In the genomic region with DNA sequence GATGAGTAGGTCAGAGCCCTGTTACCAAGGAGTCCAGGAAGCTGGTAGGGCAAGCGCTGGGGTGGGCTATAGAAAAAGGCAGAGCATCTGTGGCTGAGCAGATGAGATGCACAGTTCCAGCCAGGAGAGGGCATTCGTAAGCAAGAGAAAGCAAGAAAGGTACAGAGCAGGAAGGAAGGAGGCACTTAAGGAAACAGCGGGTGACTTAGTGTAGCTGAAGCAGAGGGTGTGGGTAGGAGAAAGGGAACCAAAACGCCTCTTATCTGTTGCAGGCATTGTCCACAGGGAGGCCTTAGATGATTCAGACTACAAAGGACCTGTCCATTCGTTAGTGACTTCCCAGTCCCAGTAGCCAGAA, we compare ENCODE assay signal across 8 mouse cellular contexts. TPM values are rescaled to one million over a fixed set of nuclear protein-coding genes. Genes with fewer than 3 reads are reported as not detected.
A peak's percentile ranks its signal among the peaks of the same experiment; 100 is the strongest.
DNase-seq lines count a peak whose midpoint lies in the region; ATAC-seq and TF ChIP-seq lines count a peak whose summit lies in the region.

No protein-coding gene starts in this region.

- H3K4me2 ChIP-seq in kidney, postnatal 0 days (ENCODE audit: low read length) = peak overlapping the region; percentile 86

- peaks cover 16% of the 10 kb centered on the region for H3K36me3 ChIP-seq in kidney, postnatal 0 days (ENCODE audit: insufficient read depth, low read length)

- no peak overlapping the region for H3K27ac ChIP-seq in brown adipose tissue, adult 24 weeks (replicated peaks; ENCODE audit: low read depth, low read length)
- no peak overlapping the region for H3K27ac ChIP-seq in kidney, postnatal 0 days

- H3K9me3 ChIP-seq in kidney, postnatal 0 days (replicated peaks; ENCODE audit: low read length) = no peaks in the 10 kb centered on the region

- peak; percentile 90 for DNase-seq in heart, adult 11 months
- DNase-seq in heart, postnatal 36 days = no peak
- peak; percentile 58 to 65 for DNase-seq in frontal cortex, postnatal 36 days (ENCODE audit: low spot score in 2 of 2)
- DNase-seq in kidney, postnatal 0 days (ENCODE audit: low spot score) = peak; percentile 87
- DNase-seq in lung, postnatal 10 days = peak; percentile 73
- DNase-seq in right cerebral cortex, adult 18-20 months = peak; percentile 71
- no peak for DNase-seq in ovary, postnatal 10 days (ENCODE audit: low spot score)

- H3K4me1 ChIP-seq in brown adipose tissue, adult 24 weeks (ENCODE audit: control insufficient read depth, insufficient read depth, insufficient read length, low read length) = peaks cover 22% of the 10 kb centered on the region
- H3K4me1 ChIP-seq in kidney, postnatal 0 days (replicated peaks; ENCODE audit: insufficient read depth, low read length) = peaks cover 25% of the 10 kb centered on the region

- peak; percentile 26; the same call in 1 of the 2 replicates for ATAC-seq in kidney, postnatal 0 days (replicated peaks; ENCODE audit: low FRiP score, low read depth)

- 0 out of 2 replicates have a peak overlapping the region, but pooled peaks have one; percentile 94 for H3K9ac ChIP-seq in kidney, postnatal 0 days (ENCODE audit: low read depth, low read length)

- intact Hi-C loops in heart, postnatal 36 days (cut with DNase I) = loop anchor here (2.0 kb wide), 1 partner anchor 17 kb away; no protein-coding TSS in a partner anchor

- 20% methylated on average over 5 of the region's 5 CpGs for WGBS in kidney, postnatal 0 days

- H3K4me3 ChIP-seq in brown adipose tissue, adult 24 weeks (ENCODE audit: insufficient read depth, low read depth, low read length) = 0 out of 2 replicates have a peak overlapping the region, but pooled peaks have one; percentile 3
- H3K4me3 ChIP-seq in kidney, postnatal 0 days (replicated peaks; ENCODE audit: low read depth, low read length) = peak overlapping the region; percentile 72

- no peaks in the 10 kb centered on the region for H3K27me3 ChIP-seq in kidney, postnatal 0 days (ENCODE audit: insufficient read depth, low read length)

- TF ChIP-seq CTCF in kidney, postnatal 0 days (IDR thresholded peaks at IDR 0.05; ENCODE audit: low read depth) = peak; percentile 70

RNA-seq across cellular contexts. Expression of a gene that starts 2.4 kb away (rescaled TPM):
- 10 to 100 TPM; 33.1 to 41.2 TPM for total RNA-seq in heart, postnatal 36 days (2021)
- 54.9 and 59.2 TPM in 2 replicates for polyA plus RNA-seq in brown adipose tissue, adult 24 weeks (2012; ENCODE audit: insufficient read depth, insufficient read length, missing spikeins)
- polyA plus RNA-seq in kidney, postnatal 0 days (2015; fragmentation: Nextera tagmentation; extraction: Ambion mirVana) = 160 and 162 TPM in 2 replicates

RNA-seq across cellular contexts. Expression of a gene that starts 15.2 kb away (rescaled TPM):
- 10 to 100 TPM; 16.2 to 16.5 TPM for total RNA-seq in heart, postnatal 36 days (2021)
- polyA plus RNA-seq in brown adipose tissue, adult 24 weeks (2012; ENCODE audit: insufficient read depth, insufficient read length, missing spikeins) = 42.0 and 42.5 TPM in 2 replicates
- polyA plus RNA-seq in kidney, postnatal 0 days (2015; fragmentation: Nextera tagmentation; extraction: Ambion mirVana) = 33.9 and 36.6 TPM in 2 replicates

RNA-seq across cellular contexts. Expression of a gene that starts 44.9 kb away (rescaled TPM):
- total RNA-seq in heart, postnatal 36 days (2021) = 1 to 10 TPM; 6.5 to 7.8 TPM
- 1.2 and 1.6 TPM in 2 replicates for polyA plus RNA-seq in brown adipose tissue, adult 24 weeks (2012; ENCODE audit: insufficient read depth, insufficient read length, missing spikeins)
- 48.3 and 55.1 TPM in 2 replicates for polyA plus RNA-seq in kidney, postnatal 0 days (2015; fragmentation: Nextera tagmentation; extraction: Ambion mirVana)

RNA-seq across cellular contexts. Expression of a gene that starts 48.8 kb away (rescaled TPM):
- total RNA-seq in heart, postnatal 36 days (2021) = not detected
- not detected in 2 replicates for polyA plus RNA-seq in brown adipose tissue, adult 24 weeks (2012; ENCODE audit: insufficient read depth, insufficient read length, missing spikeins)
- 26.4 and 39.6 TPM in 2 replicates for polyA plus RNA-seq in kidney, postnatal 0 days (2015; fragmentation: Nextera tagmentation; extraction: Ambion mirVana)

Comparison
In these comparisons a context has a peak if more than half of its experiments do, and no peak if none do; other contexts are left out.
1. DNase-seq: peak in heart, adult 11 months (single experiment), frontal cortex, postnatal 36 days (2 of 2), kidney, postnatal 0 days (single experiment), lung, postnatal 10 days (single experiment) and right cerebral cortex, adult 18-20 months (single experiment); none in heart, postnatal 36 days (0 of 2) and ovary, postnatal 10 days (single experiment).
2. RNA of a gene that starts 44.9 kb away (polyA plus RNA-seq): 48.3 to 55.1 TPM in kidney, postnatal 0 days; 1.2 to 1.6 TPM in brown adipose tissue, adult 24 weeks; every median in the first group is over 10 times any median in the second.